Mouse (Mus musculus) forebrain, postnatal 0 days (tissue): ENCODE results near the gene Gpr119. TPM values are rescaled to one million over a fixed set of nuclear protein-coding genes. Genes with fewer than 3 reads are reported as not detected.

Source experiments
- ATAC-seq: fragments of 200-750 bp; cut with Nextera tagmentation; 2 replicates; pipeline ENCODE4 v1.8.0; 2017; ENCODE audit warnings: mild to moderate bottlenecking, moderate library complexity
- DNase-seq: peaks from one replicate; pipeline ENCODE4 v3.0.0-alpha.2; 2015
- H3K27ac ChIP-seq: fragments of 300-500 bp; sonication (generic); 2 replicates; pipeline ENCODE4 v1.5.1; 2014; ENCODE audit warnings: low read depth, mild to moderate bottlenecking, antibody characterized with exemption, low read length, moderate library complexity, mixed read lengths
- H3K27me3 ChIP-seq: fragments of 300-500 bp; sonication (generic); 2 replicates; pipeline ENCODE4 v1.6.1; 2014; ENCODE audit warnings: mild to moderate bottlenecking, low read length, mixed read lengths; ENCODE audit not compliant: insufficient read depth
- H3K36me3 ChIP-seq: fragments of 300-500 bp; sonication (generic); 2 replicates; pipeline ENCODE4 v1.6.1; 2014; ENCODE audit warnings: mild to moderate bottlenecking, moderate library complexity; ENCODE audit not compliant: insufficient read depth
- H3K4me1 ChIP-seq: fragments of 300-500 bp; sonication (generic); 2 replicates; pipeline ENCODE4 v1.6.1; 2014; ENCODE audit warnings: antibody characterized with exemption; ENCODE audit not compliant: insufficient read depth
- H3K4me2 ChIP-seq: fragments of 300-500 bp; sonication (generic); 2 replicates; pipeline ENCODE4 v1.6.1; 2014; ENCODE audit warnings: low read depth, mild to moderate bottlenecking, moderate library complexity
- H3K4me3 ChIP-seq: fragments of 300-500 bp; sonication (generic); 2 replicates; pipeline ENCODE4 v1.5.1; 2014; ENCODE audit warnings: low read depth, low read length, mixed read lengths
- H3K9ac ChIP-seq: fragments of 300-500 bp; sonication (generic); 2 replicates; pipeline ENCODE4 v1.6.1; 2014; ENCODE audit warnings: mild to moderate bottlenecking
- H3K9me3 ChIP-seq: fragments of 300-500 bp; sonication (generic); 2 replicates; pipeline ENCODE4 v1.6.1; 2016; ENCODE audit warnings: low read length
- CTCF ChIP-seq: sonication (generic); IDR thresholded peaks from 2 replicates; pipeline ENCODE4 v1.5.1; 2016; ENCODE audit warnings: antibody characterized with exemption, control low read depth, low read depth
- WGBS: fragments of 180-500 bp; shearing (Covaris S2); extraction: QIAGEN DNeasy Blood & Tissue Kit; methylation state at CpG from one replicate; pipeline ENCODE4 v1.1.7; 2014; 5-methylcytosine and 5-hydroxymethylcytosine counted together
- microRNA-seq, 2 experiments: library from miRNA; unstranded; fragments of <30 nt; microRNA quantifications; one replicate each; pipeline ENCODE4; 2016
- polyA plus RNA-seq: library from polyadenylated mRNA; unstranded; fragments of >200 nt; fragmentation: Nextera tagmentation; extraction: Ambion mirVana; gene quantifications from 2 replicates; pipeline ENCODE4 v1.2.1, GENCODE M21; 2015
- total RNA-seq: library from RNA; depleted of rRNA; stranded (reverse); fragments of >200 nt; gene quantifications from 2 replicates; pipeline ENCODE4 v1.2.3, GENCODE M21; 2014; rRNA removed

The Gpr119 gene
- total and polyA plus RNA-seq, 2 experiments from 2014 or later = 0.14 TPM; not detected in 1

- 0 out of 2 replicates have a peak, but pooled peaks cover 4% of the 10 kb centered on the region for H3K4me1 ChIP-seq
- ATAC-seq (peak; percentile 42), DNase-seq (no peak)
- no peaks in the 10 kb centered on the region for H3K36me3 ChIP-seq
- H3K27me3 ChIP-seq = no peaks in the 10 kb centered on the region
- peak overlapping the region; percentile 57 for H3K4me3 ChIP-seq
- H3K9ac ChIP-seq = peak overlapping the region; percentile 59
- H3K4me2 ChIP-seq = peak overlapping the region; percentile 49
- 43% methylated on average over 4 of the region's 4 CpGs for WGBS
- no peaks in the 10 kb centered on the region for H3K9me3 ChIP-seq
- peak overlapping the region; percentile 88 for H3K27ac ChIP-seq
- TF ChIP-seq CTCF = no peak
These were observed 51.3 kb downstream of the Gpr119 start for GRCm38 (mm10) chrX:48623049-48623378.

Small RNAs within 50 kb of the gene (microRNA-seq; reads per million reads assigned to microRNA genes)
- gene Gm27828 = 0 reads per million in 2 experiments

Other genes with a start within 250 kb of the Gpr119 start
- 0.54 and 1.8 TPM in 2 replicates for gene Elf4, start 211.3 kb downstream of the Gpr119 start, total RNA-seq
- 0.13 and 0.24 TPM in 2 replicates for gene Elf4, start 211.3 kb downstream of the Gpr119 start, polyA plus RNA-seq
- 13.9 and 15.5 TPM in 2 replicates for gene Aifm1, start 160.9 kb downstream of the Gpr119 start, total RNA-seq
- 28.0 and 28.2 TPM in 2 replicates for gene Aifm1, start 160.9 kb downstream of the Gpr119 start, polyA plus RNA-seq
- gene Rab33a, start 155.2 kb downstream of the Gpr119 start, total RNA-seq = 50.9 and 84.3 TPM in 2 replicates
- 97.9 and 104 TPM in 2 replicates for gene Rab33a, start 155.2 kb downstream of the Gpr119 start, polyA plus RNA-seq
- gene Zfp280c, start 80.0 kb downstream of the Gpr119 start, total RNA-seq = 23.2 and 26.7 TPM in 2 replicates
- gene Zfp280c, start 80.0 kb downstream of the Gpr119 start, polyA plus RNA-seq = 6.6 and 7.6 TPM in 2 replicates
- 25.9 and 26.8 TPM in 2 replicates for gene Slc25a14, start 51.1 kb downstream of the Gpr119 start, total RNA-seq
- gene Slc25a14, start 51.1 kb downstream of the Gpr119 start, polyA plus RNA-seq = 51.9 and 54.2 TPM in 2 replicates
- 9.7 and 13.1 TPM in 2 replicates for gene Rbmx2, start 20.5 kb upstream of the Gpr119 start, total RNA-seq
- 28.5 and 30.3 TPM in 2 replicates for gene Rbmx2, start 20.5 kb upstream of the Gpr119 start, polyA plus RNA-seq
- gene Gm595, start 203.2 kb upstream of the Gpr119 start, total RNA-seq = not detected in 2 replicates
- gene Gm595, start 203.2 kb upstream of the Gpr119 start, polyA plus RNA-seq = 0.10 TPM in 1 of 2 replicates, not detected in the other